Mouse (Mus musculus): Measurements from ENCODE around the gene Dlgap4. TPM values are rescaled to one million over a fixed set of nuclear protein-coding genes. Genes with fewer than 3 reads are reported as not detected.
A peak's percentile ranks its signal among the peaks of the same experiment; 100 is the strongest.

The Dlgap4 gene
- polyA plus RNA-seq, 1 experiment from 2014 or later, result 162 TPM

GRCm38 (mm10) chr2:156668625-156669024, 55.1 kb downstream of the Dlgap4 start:
- no peak for DNase-seq (ENCODE audit: low spot score)
- Histone ChIP-seq H3K4me3 (ENCODE audit: low read depth, low read length) (no peak overlapping the region), H3K4me2 (replicated peaks; ENCODE audit: low read depth, low read length) (no peak overlapping the region), H3K27me3 (ENCODE audit: control insufficient read depth, insufficient read depth, low read length) (no peaks in the 10 kb centered on the region), H3K9ac (ENCODE audit: low read depth, low read length) (no peak overlapping the region), H3K9me3 (ENCODE audit: control insufficient read depth, low read length) (no peaks in the 10 kb centered on the region), H3K36me3 (ENCODE audit: control insufficient read depth, insufficient read depth, low read length) (no peaks in the 10 kb centered on the region), H3K27ac (ENCODE audit: low read depth, low read length) (no peak overlapping the region), H3K4me1 (replicated peaks; ENCODE audit: control insufficient read depth, insufficient read depth, low read length) (peaks cover 4% of the 10 kb centered on the region; the same call in 1 of the 2 replicates)
- 95% methylated on average over 6 of the region's 6 CpGs for WGBS
- no peak for ATAC-seq (ENCODE audit: low FRiP score)

- Histone ChIP-seq H3K9ac (ENCODE audit: low read depth, low read length) (no peak overlapping the region), H3K9me3 (ENCODE audit: control insufficient read depth, low read length) (no peaks in the 10 kb centered on the region), H3K27me3 (ENCODE audit: control insufficient read depth, insufficient read depth, low read length) (no peaks in the 10 kb centered on the region), H3K4me1 (replicated peaks; ENCODE audit: control insufficient read depth, insufficient read depth, low read length) (no peaks in the 10 kb centered on the region), H3K4me2 (replicated peaks; ENCODE audit: low read depth, low read length) (no peak overlapping the region), H3K4me3 (ENCODE audit: low read depth, low read length) (no peak overlapping the region), H3K36me3 (ENCODE audit: control insufficient read depth, insufficient read depth, low read length) (no peaks in the 10 kb centered on the region), H3K27ac (ENCODE audit: low read depth, low read length) (no peak overlapping the region)
- 87% methylated on average over 10 of the region's 10 CpGs for WGBS
- DNase-seq (ENCODE audit: low spot score), result no peak
- ATAC-seq (ENCODE audit: low FRiP score), result no peak
These were observed 59.8 kb downstream of the Dlgap4 start for GRCm38 (mm10) chr2:156673307-156673706.

- DNase-seq (ENCODE audit: low spot score) (no peak), ATAC-seq (ENCODE audit: low FRiP score) (no peak)
- H3K27ac ChIP-seq (ENCODE audit: low read depth, low read length), result no peak overlapping the region
- no peaks in the 10 kb centered on the region for H3K4me1 ChIP-seq (replicated peaks; ENCODE audit: control insufficient read depth, insufficient read depth, low read length)
- no peaks in the 10 kb centered on the region for H3K36me3 ChIP-seq (ENCODE audit: control insufficient read depth, insufficient read depth, low read length)
- no peak overlapping the region for H3K4me2 ChIP-seq (replicated peaks; ENCODE audit: low read depth, low read length)
- 78% methylated on average over 8 of the region's 8 CpGs for WGBS
- no peaks in the 10 kb centered on the region for H3K27me3 ChIP-seq (ENCODE audit: control insufficient read depth, insufficient read depth, low read length)
- no peak overlapping the region for H3K4me3 ChIP-seq (ENCODE audit: low read depth, low read length)
- H3K9me3 ChIP-seq (ENCODE audit: control insufficient read depth, low read length), result no peaks in the 10 kb centered on the region
- no peak overlapping the region for H3K9ac ChIP-seq (ENCODE audit: low read depth, low read length)
These were observed 60.6 kb downstream of the Dlgap4 start for GRCm38 (mm10) chr2:156673881-156674669.

GRCm38 (mm10) chr2:156676885-156677284, 63.4 kb downstream of the Dlgap4 start:
- Histone ChIP-seq H3K27ac (ENCODE audit: low read depth, low read length) (no peak overlapping the region), H3K36me3 (ENCODE audit: control insufficient read depth, insufficient read depth, low read length) (no peaks in the 10 kb centered on the region), H3K4me3 (ENCODE audit: low read depth, low read length) (no peak overlapping the region), H3K4me1 (replicated peaks; ENCODE audit: control insufficient read depth, insufficient read depth, low read length) (no peaks in the 10 kb centered on the region), H3K9ac (ENCODE audit: low read depth, low read length) (no peak overlapping the region), H3K27me3 (ENCODE audit: control insufficient read depth, insufficient read depth, low read length) (no peaks in the 10 kb centered on the region), H3K4me2 (replicated peaks; ENCODE audit: low read depth, low read length) (no peak overlapping the region), H3K9me3 (ENCODE audit: control insufficient read depth, low read length) (no peaks in the 10 kb centered on the region)
- WGBS, result 8% methylated on average over 6 of the region's 6 CpGs
- ATAC-seq (ENCODE audit: low FRiP score) (no peak), DNase-seq (ENCODE audit: low spot score) (peak; percentile 44)

- Histone ChIP-seq H3K9ac (ENCODE audit: low read depth, low read length) (no peak overlapping the region), H3K4me1 (replicated peaks; ENCODE audit: control insufficient read depth, insufficient read depth, low read length) (no peaks in the 10 kb centered on the region), H3K27me3 (ENCODE audit: control insufficient read depth, insufficient read depth, low read length) (no peaks in the 10 kb centered on the region), H3K4me3 (ENCODE audit: low read depth, low read length) (no peak overlapping the region), H3K9me3 (ENCODE audit: control insufficient read depth, low read length) (no peaks in the 10 kb centered on the region), H3K36me3 (ENCODE audit: control insufficient read depth, insufficient read depth, low read length) (no peaks in the 10 kb centered on the region), H3K27ac (ENCODE audit: low read depth, low read length) (no peak overlapping the region), H3K4me2 (replicated peaks; ENCODE audit: low read depth, low read length) (no peak overlapping the region)
- no peak for ATAC-seq (ENCODE audit: low FRiP score)
- WGBS, result 66% methylated on average over 4 of the region's 4 CpGs
- DNase-seq (ENCODE audit: low spot score), result no peak
These were observed 64.6 kb downstream of the Dlgap4 start for GRCm38 (mm10) chr2:156678112-156678511.

- H3K9me3 ChIP-seq (ENCODE audit: control insufficient read depth, low read length), result no peaks in the 10 kb centered on the region
- H3K4me1 ChIP-seq (replicated peaks; ENCODE audit: control insufficient read depth, insufficient read depth, low read length), result no peaks in the 10 kb centered on the region
- WGBS, result 68% methylated on average over 12 of the region's 12 CpGs
- H3K9ac ChIP-seq (ENCODE audit: low read depth, low read length), result no peak overlapping the region
- DNase-seq (ENCODE audit: low spot score) (no peak), ATAC-seq (ENCODE audit: low FRiP score) (no peak)
- no peak overlapping the region for H3K4me3 ChIP-seq (ENCODE audit: low read depth, low read length)
- H3K27me3 ChIP-seq (ENCODE audit: control insufficient read depth, insufficient read depth, low read length), result no peaks in the 10 kb centered on the region
- H3K4me2 ChIP-seq (replicated peaks; ENCODE audit: low read depth, low read length), result no peak overlapping the region
- no peak overlapping the region for H3K27ac ChIP-seq (ENCODE audit: low read depth, low read length)
- H3K36me3 ChIP-seq (ENCODE audit: control insufficient read depth, insufficient read depth, low read length), result no peaks in the 10 kb centered on the region
These were observed 69.5 kb downstream of the Dlgap4 start for GRCm38 (mm10) chr2:156682965-156683364.

- Histone ChIP-seq H3K4me2 (replicated peaks; ENCODE audit: low read depth, low read length) (no peak overlapping the region), H3K36me3 (ENCODE audit: control insufficient read depth, insufficient read depth, low read length) (no peaks in the 10 kb centered on the region), H3K9ac (ENCODE audit: low read depth, low read length) (no peak overlapping the region), H3K4me3 (ENCODE audit: low read depth, low read length) (no peak overlapping the region), H3K4me1 (replicated peaks; ENCODE audit: control insufficient read depth, insufficient read depth, low read length) (no peaks in the 10 kb centered on the region), H3K27me3 (ENCODE audit: control insufficient read depth, insufficient read depth, low read length) (no peaks in the 10 kb centered on the region), H3K9me3 (ENCODE audit: control insufficient read depth, low read length) (no peaks in the 10 kb centered on the region), H3K27ac (ENCODE audit: low read depth, low read length) (no peak overlapping the region)
- ATAC-seq (ENCODE audit: low FRiP score) (no peak), DNase-seq (ENCODE audit: low spot score) (no peak)
- WGBS, result 84% methylated on average over 14 of the region's 14 CpGs
These were observed 72.5 kb downstream of the Dlgap4 start for GRCm38 (mm10) chr2:156685999-156686398.

- Histone ChIP-seq H3K9me3 (ENCODE audit: control insufficient read depth, low read length) (no peaks in the 10 kb centered on the region), H3K4me3 (ENCODE audit: low read depth, low read length) (no peak overlapping the region), H3K9ac (ENCODE audit: low read depth, low read length) (no peak overlapping the region), H3K4me1 (replicated peaks; ENCODE audit: control insufficient read depth, insufficient read depth, low read length) (no peaks in the 10 kb centered on the region), H3K27me3 (ENCODE audit: control insufficient read depth, insufficient read depth, low read length) (no peaks in the 10 kb centered on the region), H3K4me2 (replicated peaks; ENCODE audit: low read depth, low read length) (no peak overlapping the region), H3K27ac (ENCODE audit: low read depth, low read length) (no peak overlapping the region), H3K36me3 (ENCODE audit: control insufficient read depth, insufficient read depth, low read length) (no peaks in the 10 kb centered on the region)
- DNase-seq (ENCODE audit: low spot score) (no peak), ATAC-seq (ENCODE audit: low FRiP score) (no peak)
- WGBS, result 83% methylated on average over 4 of the region's 4 CpGs
These were observed 73.2 kb downstream of the Dlgap4 start for GRCm38 (mm10) chr2:156686754-156687153.

- Histone ChIP-seq H3K9ac (ENCODE audit: low read depth, low read length) (no peak overlapping the region), H3K36me3 (ENCODE audit: control insufficient read depth, insufficient read depth, low read length) (no peaks in the 10 kb centered on the region), H3K9me3 (ENCODE audit: control insufficient read depth, low read length) (no peaks in the 10 kb centered on the region), H3K27ac (ENCODE audit: low read depth, low read length) (no peak overlapping the region), H3K4me3 (ENCODE audit: low read depth, low read length) (no peak overlapping the region), H3K4me1 (replicated peaks; ENCODE audit: control insufficient read depth, insufficient read depth, low read length) (no peaks in the 10 kb centered on the region), H3K27me3 (ENCODE audit: control insufficient read depth, insufficient read depth, low read length) (no peaks in the 10 kb centered on the region), H3K4me2 (replicated peaks; ENCODE audit: low read depth, low read length) (no peak overlapping the region)
- WGBS, result 6% methylated on average over 14 of the region's 14 CpGs
- DNase-seq (ENCODE audit: low spot score) (peak; percentile 59), ATAC-seq (ENCODE audit: low FRiP score) (no peak)
These were observed 75.1 kb downstream of the Dlgap4 start for GRCm38 (mm10) chr2:156688604-156689003.
